Mouse (Mus musculus) testis, adult 2 months (tissue): ENCODE measurements around the gene Mbd6. TPM values are rescaled to one million over a fixed set of nuclear protein-coding genes. Genes with fewer than 3 reads are reported as not detected.
"Not testable (repeated sequence)": the region's sequence is repeated elsewhere in the genome, so short reads cannot be mapped to it uniquely, and the experiment has no call there.

Experiments
- H3K27ac ChIP-seq: fragments of 200-500 bp; 2 replicates; pipeline ENCODE4 v1.5.1; 2012; ENCODE audit warnings: low read depth, low read length; ENCODE audit not compliant: control insufficient read depth, insufficient read depth
- H3K27me3 ChIP-seq: fragments of 200-500 bp; 2 replicates; pipeline ENCODE4 v1.6.1; 2012; ENCODE audit warnings: mild to moderate bottlenecking, low read length, moderate library complexity; ENCODE audit not compliant: control insufficient read depth, insufficient read depth
- H3K36me3 ChIP-seq: fragments of 200-500 bp; 2 replicates; pipeline ENCODE4 v1.6.1; 2012; ENCODE audit warnings: mild to moderate bottlenecking, low read length; ENCODE audit not compliant: control insufficient read depth, insufficient read depth
- H3K4me1 ChIP-seq: fragments of 200-500 bp; 2 replicates; pipeline ENCODE4 v1.6.1; 2012; ENCODE audit warnings: low read length; ENCODE audit not compliant: control insufficient read depth, insufficient read depth
- H3K4me3 ChIP-seq: fragments of 200-500 bp; 2 replicates; pipeline ENCODE4 v1.5.1; 2012; ENCODE audit warnings: low read depth, mild to moderate bottlenecking, low read length, moderate library complexity, mixed read lengths; ENCODE audit not compliant: control insufficient read depth
- CTCF ChIP-seq: fragments of 200-500 bp; IDR thresholded peaks from 2 replicates; pipeline ENCODE4 v1.5.1; 2012; ENCODE audit warnings: low read depth, mild to moderate bottlenecking, inconsistent platforms, low read length, moderate library complexity; ENCODE audit not compliant: control insufficient read depth, insufficient read depth, insufficient replicate concordance
- POLR2A ChIP-seq: fragments of 200-500 bp; IDR thresholded peaks from 2 replicates; pipeline ENCODE4 v1.6.1; 2012; ENCODE audit warnings: low read depth, mild to moderate bottlenecking, inconsistent platforms, low read length, moderate library complexity; ENCODE audit not compliant: control insufficient read depth
- polyA plus RNA-seq: library from polyadenylated mRNA; depleted of rRNA; stranded (reverse); fragments of >200 nt; gene quantifications from 2 replicates; pipeline ENCODE4 v1.2.3, GENCODE M21; 2012

Mbd6 gene
- polyA plus RNA-seq, 1 experiment: 74.1 TPM

DNA sequence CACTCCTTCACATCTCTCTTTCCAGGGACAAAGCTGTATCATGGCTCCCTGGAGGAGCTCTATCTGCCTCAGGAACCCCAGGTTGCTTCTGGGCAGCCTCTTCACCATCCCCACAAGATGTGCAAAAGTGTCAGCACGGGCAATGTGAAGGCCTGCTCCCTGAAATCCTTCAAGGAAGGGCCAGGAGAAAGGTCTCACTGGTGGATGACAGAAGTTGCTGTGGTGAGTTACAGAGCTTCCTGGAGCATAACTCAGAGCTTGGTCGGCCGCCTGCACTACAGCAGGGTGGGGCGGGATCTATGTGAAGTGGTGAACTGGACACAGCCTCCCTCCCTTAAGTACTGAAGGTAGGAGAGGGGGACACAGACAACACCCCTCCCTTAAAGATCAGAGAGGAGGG is 33.9 kb upstream of the Mbd6 start:
- peaks cover 7% of the 10 kb centered on the region for H3K27me3 ChIP-seq

GRCm38 (mm10) chr10:127322178-127322577 is 33.4 kb upstream of the Mbd6 start:
- H3K27ac ChIP-seq: no peak overlapping the region
- no peak for TF ChIP-seq CTCF
- TF ChIP-seq POLR2A: no peak
- H3K36me3 ChIP-seq: no peaks in the 10 kb centered on the region
- H3K4me1 ChIP-seq: peaks cover 26% of the 10 kb centered on the region
- H3K27me3 ChIP-seq: peaks cover 4% of the 10 kb centered on the region; the same call in 1 of the 2 replicates
- no peak overlapping the region for H3K4me3 ChIP-seq

More for the DNA sequence above, 33.9 kb upstream of the Mbd6 start:
- no peak overlapping the region for H3K4me3 ChIP-seq
- peaks cover 29% of the 10 kb centered on the region for H3K4me1 ChIP-seq
- no peaks in the 10 kb centered on the region for H3K36me3 ChIP-seq
- TF ChIP-seq CTCF: no peak
- H3K27ac ChIP-seq: no peak overlapping the region

DNA sequence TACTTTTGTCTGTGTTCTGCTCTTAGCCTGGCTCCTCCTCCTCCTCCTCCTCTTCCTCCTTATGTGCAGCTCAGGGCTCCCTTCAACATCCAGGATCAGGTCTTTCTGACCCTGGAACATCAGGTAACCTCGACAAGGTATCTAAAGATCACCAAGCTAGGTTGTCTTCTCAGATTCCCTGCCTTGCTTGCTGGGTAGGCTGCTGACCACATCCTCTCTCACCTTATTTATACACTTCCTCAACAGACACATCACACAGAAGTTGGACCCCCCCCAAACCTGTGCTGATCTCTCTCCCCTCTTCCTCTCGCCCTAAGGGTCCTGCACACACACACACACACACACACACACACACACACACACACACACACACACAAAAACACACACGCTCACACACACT is 32.8 kb upstream of the Mbd6 start, which contains the start of gene Arhgap9:
Arhgap9 (plus strand) TSS at position 344 of the 400 bp plus-strand sequence.
- Histone ChIP-seq H3K36me3 (no peaks in the 10 kb centered on the region), H3K27ac (no peak within 1 kb of the TSS), H3K4me3 (no peak within 1 kb of the TSS), H3K27me3 (no peaks in the 10 kb centered on the region; the same call in 1 of the 2 replicates), H3K4me1 (peaks cover 22% of the 10 kb centered on the region)
- no peak for TF ChIP-seq CTCF
- TF ChIP-seq POLR2A: no peak

- Histone ChIP-seq H3K4me1 (peaks cover 12% of the 10 kb centered on the region), H3K27ac (no peak overlapping the region), H3K27me3 (no peaks in the 10 kb centered on the region), H3K36me3 (no peaks in the 10 kb centered on the region), H3K4me3 (no peak overlapping the region)
- no peak for TF ChIP-seq POLR2A
- no peak for TF ChIP-seq CTCF
These were observed 31.2 kb upstream of the Mbd6 start for GRCm38 (mm10) chr10:127319969-127320368.

DNA sequence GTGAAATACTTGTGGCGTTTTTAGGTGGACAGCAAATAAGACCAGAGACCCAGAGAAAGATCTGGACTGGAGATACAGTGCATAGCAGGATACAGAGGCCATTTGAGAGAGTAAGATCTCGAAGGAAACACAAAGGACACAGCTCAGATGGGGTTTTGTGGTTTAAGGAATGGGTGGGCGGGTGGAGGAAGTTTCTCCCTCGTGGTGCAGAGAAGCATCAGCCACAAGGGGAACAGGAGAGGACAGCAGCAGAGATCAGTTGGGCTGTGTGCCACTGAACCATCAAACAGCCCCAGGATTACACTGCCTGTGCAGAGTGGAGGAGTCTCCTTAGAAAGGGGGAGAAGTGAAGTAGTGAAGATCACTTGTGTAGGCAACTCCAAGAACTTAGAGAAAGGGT is 29.2 kb upstream of the Mbd6 start:
- Histone ChIP-seq H3K36me3 (no peaks in the 10 kb centered on the region), H3K27ac (no peak overlapping the region), H3K4me1 (peaks cover 2% of the 10 kb centered on the region), H3K4me3 (no peak overlapping the region), H3K27me3 (no peaks in the 10 kb centered on the region)
- TF ChIP-seq CTCF (no peak), POLR2A (no peak)

- Histone ChIP-seq H3K36me3 (no peaks in the 10 kb centered on the region), H3K27me3 (no peaks in the 10 kb centered on the region), H3K4me3 (no peak overlapping the region), H3K27ac (no peak overlapping the region), H3K4me1 (peaks cover 2% of the 10 kb centered on the region; the same call in 1 of the 2 replicates)
- TF ChIP-seq CTCF (no peak), POLR2A (no peak)
These were observed 28.5 kb upstream of the Mbd6 start for GRCm38 (mm10) chr10:127317277-127317676.

DNA sequence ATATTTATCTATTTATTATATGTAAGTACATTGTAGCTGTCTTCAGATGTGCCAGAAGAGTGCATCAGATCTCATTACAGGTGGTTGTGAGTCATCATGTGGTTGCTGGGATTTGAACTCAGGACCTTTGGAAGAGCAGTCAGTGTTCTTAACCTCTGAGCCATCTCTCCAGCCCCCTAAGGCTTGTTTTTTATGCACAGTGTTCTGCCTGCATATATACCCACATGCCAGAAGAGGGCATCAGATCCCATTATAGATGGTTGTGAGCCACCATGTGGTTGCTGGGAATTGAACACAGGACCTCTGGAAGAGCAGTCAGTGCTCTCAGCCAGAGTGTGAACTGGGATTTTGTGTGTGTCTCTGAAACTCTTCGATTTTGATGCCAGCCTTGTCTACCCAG is 26.1 kb upstream of the Mbd6 start:
- H3K36me3 ChIP-seq, H3K4me1 ChIP-seq, H3K27me3 ChIP-seq, H3K27ac ChIP-seq, H3K4me3 ChIP-seq: not testable (repeated sequence)

DNA sequence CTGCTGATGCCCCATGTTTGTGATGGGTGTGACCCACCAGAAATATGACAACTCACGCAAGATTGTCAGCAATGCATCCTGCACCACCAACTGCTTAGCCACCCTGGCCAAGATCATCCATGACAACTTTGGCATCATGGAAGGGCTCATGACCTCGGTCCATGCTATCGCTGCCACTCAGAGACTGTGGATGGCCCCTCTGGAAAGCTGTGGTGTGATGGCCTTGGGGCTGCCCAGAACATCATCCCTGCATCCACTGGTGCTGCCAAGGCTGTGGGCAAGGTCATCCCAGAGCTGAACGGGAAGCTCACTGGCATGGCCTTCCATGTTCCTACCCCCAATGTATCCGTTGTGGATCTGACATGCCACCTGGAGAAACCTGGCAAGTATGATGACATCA is 24.7 kb upstream of the Mbd6 start:
- not testable (repeated sequence) for H3K36me3 ChIP-seq, H3K27ac ChIP-seq, H3K4me1 ChIP-seq, H3K27me3 ChIP-seq, H3K4me3 ChIP-seq

GRCm38 (mm10) chr10:127312858-127313257 is 24.0 kb upstream of the Mbd6 start:
- no peaks in the 10 kb centered on the region for H3K36me3 ChIP-seq
- no peaks in the 10 kb centered on the region for H3K27me3 ChIP-seq
- peaks cover 4% of the 10 kb centered on the region; the same call in 1 of the 2 replicates for H3K4me1 ChIP-seq
- H3K4me3 ChIP-seq: no peak overlapping the region
- no peak for TF ChIP-seq POLR2A
- no peak overlapping the region for H3K27ac ChIP-seq
